Mouse (Mus musculus): Measurements from ENCODE around the gene Mctp1.

Mctp1 gene

DNA sequence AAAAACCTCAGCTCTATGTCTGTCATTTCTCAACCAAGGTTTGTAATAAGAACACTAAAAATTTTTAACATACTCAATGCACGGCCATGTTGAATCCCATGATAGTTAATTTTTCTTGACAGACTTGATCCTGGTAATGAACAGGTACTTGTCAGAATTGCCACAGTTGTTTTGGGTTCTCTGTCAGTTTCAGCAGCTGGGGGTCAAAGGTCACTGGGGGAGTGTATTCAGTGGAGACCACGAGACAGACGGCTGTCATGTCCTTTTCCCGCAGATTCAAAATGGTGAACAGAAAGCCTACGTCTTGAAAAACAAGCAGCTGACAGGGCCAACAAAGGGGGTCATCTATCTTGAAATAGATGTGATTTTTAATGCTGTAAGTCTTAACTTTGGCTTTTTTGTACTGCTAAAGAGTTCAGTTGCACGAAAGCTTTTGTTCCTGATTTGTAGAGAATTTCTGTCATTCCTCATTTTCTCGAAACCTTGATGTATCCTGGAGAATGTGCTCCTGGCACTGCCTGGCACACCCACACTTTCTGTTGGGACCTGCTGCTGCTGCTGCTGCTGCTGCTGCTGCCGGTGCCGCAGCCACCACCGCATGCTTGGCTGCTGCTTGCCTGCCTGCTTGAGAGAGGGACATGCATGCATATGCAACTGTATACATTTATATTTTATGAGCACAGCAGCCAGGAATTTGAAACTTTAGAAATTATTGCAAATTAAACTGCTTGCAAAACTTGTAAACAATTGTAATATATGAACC lies 440.8 kb downstream of the Mctp1 start:
- no peak for DNase-seq (ENCODE audit: low read depth, low spot score)

DNA sequence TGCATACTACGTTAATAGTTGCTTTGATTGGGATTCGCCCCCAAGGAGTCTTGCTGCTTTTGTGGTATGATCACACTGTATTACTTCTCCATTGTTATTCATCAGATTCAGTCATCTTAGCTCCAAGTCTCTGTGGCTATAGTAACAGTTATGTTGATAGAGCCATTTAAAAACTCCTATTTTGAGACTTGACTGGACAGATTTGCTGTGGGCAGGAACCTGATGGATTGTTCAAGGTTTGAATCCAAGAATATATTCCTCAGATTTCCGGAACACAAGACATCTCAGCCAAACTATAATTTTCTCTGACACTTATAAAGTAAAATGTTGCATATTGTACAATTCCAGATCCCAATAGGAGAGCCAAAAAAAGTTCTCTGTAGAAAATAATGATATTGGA lies 443.4 kb downstream of the Mctp1 start:
- no peak for DNase-seq (ENCODE audit: low read depth, low spot score)

DNA sequence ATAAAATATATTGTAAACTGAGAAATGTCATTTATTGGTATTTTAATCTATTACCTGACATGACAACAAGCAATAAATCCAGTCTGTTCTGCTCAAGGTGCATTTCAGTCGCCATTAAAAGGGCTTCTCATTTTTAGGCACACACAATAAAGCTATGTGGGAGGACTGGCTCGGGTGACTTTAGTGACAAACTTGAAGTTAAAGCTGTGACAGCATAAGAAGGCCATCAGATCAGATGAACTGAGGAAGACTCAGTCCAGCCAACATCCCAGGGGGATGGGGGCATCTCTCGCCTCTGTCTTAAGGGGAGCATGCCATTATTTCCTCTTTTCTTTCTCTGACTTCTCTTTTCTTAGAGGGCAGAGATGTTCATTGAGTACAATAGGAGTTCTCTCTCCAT lies 453.7 kb downstream of the Mctp1 start:
- DNase-seq (ENCODE audit: low read depth, low spot score) = no peak

DNA sequence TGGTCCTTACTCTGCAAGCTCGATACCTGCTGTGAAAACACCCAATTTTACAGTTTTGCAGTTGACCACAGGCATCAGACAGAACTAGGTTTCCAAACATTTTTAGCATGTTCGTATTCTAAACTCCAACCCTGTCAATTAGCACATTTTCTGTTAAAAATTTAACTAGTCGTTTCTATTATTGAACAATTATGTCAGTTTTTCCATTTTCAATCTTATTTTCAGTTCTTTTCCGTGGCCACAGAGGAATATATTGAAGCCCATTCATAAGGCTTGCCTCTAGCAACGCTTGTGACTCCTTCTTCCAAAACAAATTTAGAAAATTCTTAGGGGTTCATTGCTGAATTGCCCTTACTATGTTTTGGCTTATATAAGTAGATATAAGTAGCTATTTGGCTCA lies 456.4 kb downstream of the Mctp1 start:
- DNase-seq (ENCODE audit: low read depth, low spot score) = no peak

DNA sequence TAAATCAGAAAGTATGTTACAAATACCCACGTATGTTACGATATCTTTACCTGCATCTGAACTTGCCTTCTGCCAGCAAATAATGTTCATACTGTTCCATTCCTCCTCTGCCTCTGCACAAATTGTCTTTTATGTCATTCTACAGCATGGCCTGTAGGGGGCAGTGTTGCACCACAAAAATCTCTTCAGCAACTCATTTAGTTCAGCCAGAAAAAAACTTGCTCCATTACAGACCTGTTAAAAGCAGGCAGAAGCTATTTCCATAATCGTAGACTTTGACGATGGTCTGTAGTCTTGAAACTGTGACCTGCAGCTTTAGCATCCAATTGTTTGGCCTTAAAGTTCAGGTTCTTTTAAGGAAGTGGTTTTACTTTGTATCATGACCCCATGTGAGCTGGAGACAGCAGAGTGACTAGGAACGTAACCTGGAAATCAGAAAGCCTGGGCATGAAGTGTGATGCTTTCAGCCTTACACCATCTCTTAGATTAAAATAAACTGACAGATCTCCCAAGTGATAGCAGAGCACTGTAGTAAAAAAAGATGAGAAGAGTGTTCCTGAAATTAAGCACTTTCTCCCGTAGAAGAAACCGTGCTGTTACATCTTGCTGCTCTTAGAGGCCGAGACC lies 460.4 kb downstream of the Mctp1 start:
- peak; percentile 65 for DNase-seq (ENCODE audit: low read depth, low spot score)

DNA sequence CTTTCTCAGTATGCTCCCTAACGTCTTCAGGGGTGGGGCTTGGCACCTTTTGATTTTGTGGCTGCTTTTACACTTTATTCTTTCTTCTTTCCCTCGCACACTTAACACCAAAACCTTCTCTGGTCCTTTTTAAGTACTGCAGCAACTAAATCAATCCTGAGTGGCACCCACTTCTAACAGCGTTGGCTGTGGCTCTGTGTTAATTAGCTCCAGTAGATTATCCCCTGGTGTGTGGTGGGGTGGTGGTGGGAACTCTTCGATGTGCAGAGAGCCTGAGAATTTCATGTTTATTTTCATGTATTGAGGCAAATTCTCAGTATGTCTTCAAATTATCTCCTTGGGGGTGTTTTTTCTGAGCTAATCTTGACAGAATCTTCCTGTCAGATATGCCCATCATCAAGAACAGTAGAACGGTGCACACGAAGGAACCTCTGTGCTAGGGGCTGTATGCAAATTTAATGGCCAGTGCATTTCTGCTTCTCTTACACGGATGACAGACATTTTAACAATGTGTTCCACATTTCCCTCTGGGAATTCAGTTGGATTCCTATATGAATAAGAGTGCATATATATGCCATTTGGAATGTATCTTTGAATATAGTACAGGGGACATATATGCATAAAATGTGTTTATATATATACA lies 466.2 kb downstream of the Mctp1 start:
- no peak for DNase-seq (ENCODE audit: low read depth, low spot score)

DNA sequence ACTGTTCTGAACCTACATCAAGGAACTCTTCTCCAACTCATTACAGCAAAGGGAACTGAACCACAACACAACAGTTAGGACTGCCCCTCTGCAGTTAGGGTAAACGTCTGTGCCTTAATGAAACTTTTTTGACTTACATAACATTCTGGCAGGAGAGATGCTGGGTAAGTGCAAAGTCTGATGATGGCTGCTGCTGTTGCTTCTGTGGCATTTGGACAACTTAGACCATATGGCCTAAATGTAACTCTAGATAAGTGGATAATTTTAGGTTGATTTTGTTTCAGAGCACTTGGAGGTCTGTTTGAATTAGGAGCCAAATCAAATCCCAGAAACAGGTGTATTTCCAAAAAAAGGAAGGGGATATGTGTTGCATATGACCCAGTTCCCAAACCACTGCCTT lies 470.0 kb downstream of the Mctp1 start:
- no peak for DNase-seq (ENCODE audit: low read depth, low spot score)

DNA sequence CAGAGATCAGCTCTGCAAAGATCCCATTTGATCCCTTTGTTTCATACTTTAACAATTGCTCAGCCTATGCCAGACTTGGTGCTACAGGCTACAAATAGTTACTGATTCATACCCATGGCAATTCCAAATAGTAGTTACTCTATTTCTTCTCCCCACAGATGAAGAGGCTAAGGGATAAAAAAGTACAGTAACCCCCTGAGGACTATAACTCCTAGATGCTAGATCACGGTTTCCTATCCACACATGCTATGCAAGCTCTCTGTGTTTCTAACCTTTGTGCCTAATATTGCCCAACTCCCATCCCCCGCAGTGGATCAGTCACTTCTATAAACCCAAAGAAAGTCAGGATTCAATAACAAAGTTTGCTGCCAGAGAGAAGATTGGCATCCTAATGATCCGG lies 470.7 kb downstream of the Mctp1 start:
- no peak for DNase-seq (ENCODE audit: low read depth, low spot score)

DNA sequence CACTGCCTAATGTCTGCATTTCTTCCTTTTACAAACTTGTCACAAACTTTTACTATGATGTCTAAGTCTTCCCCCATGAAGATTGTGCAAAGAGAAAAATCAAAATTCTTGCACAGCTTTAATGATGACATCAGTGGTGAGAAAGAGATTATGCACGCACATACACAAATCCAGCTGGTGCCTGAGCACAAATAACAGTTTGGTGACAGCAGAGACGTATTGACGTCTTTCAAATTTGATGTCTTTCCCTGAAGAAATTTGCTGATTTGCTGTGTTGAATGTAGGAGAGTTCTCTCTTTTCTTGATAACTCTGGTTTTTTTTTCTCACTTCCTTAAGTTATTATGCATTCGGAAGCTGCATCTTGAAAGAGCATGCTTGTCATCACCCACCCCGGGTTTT lies 472.7 kb downstream of the Mctp1 start:
- DNase-seq (ENCODE audit: low read depth, low spot score) = no peak

DNA sequence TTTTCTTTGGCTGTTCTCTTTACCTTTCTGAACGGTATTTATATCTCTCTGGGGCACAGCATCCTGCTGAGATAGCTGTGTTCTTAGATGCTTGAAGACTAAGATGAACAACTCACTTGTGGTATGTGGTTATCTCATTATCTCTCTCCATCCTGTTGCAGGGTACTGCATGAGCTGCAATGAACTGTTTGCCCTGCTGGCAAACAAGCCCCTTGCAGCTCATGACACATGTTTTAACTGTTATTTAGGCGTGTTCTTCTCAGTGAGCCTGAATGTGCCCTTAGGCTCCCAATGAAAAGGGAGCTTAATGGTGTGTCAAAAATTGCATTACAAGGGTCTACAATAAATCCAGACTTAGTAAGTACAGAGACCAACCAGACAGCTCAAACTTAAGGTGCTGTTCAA lies 473.7 kb downstream of the Mctp1 start:
- DNase-seq (ENCODE audit: low read depth, low spot score) = peak; percentile 3

DNA sequence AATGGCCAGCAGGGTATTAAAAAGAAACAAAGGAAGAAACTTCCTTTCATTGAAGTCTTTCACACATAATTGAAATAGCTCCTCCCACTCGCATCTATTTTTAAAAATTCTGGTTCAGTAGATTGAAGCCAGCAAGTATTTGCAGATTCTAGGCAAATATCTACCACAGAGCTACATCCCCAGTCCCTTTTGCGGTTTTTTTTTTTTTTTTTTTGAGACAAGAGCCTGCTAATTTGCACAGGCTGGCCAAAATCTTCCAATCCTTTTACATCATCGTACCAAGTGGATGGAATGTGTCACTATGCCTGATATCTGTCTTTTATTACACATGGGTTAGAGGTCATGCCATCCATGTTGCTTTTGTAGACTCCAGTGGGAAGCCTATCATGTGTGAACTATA lies 486.0 kb downstream of the Mctp1 start:
- DNase-seq (ENCODE audit: low read depth, low spot score) = no peak

DNA sequence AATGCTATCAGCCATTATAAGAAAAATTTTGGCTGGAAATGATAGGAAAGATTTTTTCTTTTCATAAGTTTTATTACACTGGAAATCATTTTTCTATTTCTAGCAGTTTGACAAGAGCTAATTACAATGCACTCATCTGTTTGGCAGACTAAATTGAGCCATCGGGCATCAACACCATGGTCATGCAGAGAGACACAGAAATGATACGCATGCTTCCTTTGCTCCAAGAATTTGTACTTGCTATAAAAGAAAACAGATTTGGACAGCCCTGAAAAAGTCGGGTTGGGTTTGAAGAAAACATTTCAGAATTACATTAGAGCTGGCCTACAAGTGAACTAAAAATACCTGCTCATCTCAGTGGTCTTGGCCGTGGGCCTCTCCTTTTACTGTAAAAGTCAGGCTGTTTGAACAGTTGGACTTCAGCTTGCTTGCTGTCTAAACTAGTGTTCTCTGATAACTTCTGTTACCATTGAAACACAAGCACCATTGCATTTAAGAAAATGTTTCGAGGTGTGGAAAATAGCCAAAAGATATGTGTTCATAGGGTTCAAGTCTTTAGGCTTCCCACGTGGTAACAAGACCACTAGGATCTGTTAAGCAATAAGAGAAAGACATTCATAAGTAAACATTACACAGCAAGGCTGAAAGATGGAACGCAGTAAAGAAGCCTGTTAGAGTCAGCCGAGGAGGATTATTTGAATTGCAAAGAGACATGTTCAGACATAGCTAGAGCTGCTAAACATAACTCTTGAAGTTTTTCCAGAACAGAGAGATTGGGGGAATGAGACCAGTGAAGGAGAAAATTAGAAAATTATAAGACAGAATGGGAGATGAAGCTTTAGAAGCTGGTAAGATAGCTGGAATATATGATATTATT lies 493.8 kb downstream of the Mctp1 start:
- no peak for DNase-seq (ENCODE audit: low read depth, low spot score)

DNA sequence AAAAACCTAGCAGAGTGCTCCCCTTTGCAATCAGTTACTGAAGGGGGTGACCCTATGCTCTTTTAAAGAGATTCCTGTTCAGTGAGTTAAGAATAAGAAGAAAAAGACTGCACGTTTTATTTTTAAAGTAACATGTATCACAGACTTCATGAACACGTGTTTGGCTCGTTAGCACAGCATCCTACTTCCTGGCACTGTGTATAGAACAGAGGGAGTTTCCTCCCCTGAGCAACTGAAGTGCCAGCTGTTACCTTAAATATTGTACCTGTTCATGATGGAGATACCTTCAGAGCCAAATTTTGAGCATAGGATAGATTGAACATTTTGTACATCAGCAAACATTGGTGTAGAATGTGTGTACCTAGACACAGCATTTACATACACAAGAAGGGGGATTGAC lies 494.7 kb downstream of the Mctp1 start:
- no peak for DNase-seq (ENCODE audit: low read depth, low spot score)

DNA sequence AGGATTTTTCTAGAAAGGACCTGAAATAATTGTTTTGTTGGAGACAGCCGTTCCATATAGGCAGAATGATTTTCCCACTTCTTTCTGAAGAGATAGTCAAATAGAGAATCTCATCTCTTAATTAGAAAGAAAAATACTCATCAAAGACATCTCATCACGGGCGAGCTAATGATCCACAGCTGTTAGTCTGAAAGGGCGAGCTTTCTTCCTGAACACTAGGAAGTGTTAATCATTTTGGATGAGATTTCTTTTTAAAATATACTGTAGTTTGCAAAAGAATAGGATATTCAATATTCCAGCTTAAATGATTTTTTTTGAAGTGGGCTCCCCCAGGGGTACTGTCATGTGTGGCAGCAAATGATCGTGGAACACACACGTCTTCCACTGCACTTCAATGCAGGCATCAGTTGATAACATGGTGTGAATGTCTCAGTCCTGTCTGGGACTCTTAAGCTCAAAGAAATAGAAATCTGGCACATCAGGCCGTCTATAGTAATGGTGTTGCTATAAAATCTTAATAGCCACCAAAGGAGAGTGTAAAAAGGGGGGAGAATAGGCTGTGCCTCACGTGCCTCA lies 500.3 kb downstream of the Mctp1 start:
- no peak for DNase-seq (ENCODE audit: low read depth, low spot score)

DNA sequence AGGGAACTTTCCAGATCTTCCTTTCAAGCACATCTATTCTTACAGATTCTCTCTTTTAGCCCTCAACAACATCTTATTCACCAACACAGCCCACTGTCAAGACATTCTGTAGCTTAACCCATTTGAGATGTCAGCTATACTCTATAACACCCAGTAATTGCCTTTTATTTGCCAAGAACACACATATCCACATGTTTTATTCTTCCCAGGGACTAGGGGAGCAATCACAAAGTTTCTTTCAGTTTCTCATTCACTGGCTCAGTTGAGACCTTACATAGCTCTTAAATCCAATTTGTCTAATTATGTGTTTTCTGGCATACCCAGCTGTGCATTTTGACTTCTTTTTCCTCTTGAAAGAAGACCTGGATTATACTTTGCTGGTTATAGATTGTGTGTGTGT lies 508.7 kb downstream of the Mctp1 start:
- DNase-seq (ENCODE audit: low read depth, low spot score) = no peak

DNA sequence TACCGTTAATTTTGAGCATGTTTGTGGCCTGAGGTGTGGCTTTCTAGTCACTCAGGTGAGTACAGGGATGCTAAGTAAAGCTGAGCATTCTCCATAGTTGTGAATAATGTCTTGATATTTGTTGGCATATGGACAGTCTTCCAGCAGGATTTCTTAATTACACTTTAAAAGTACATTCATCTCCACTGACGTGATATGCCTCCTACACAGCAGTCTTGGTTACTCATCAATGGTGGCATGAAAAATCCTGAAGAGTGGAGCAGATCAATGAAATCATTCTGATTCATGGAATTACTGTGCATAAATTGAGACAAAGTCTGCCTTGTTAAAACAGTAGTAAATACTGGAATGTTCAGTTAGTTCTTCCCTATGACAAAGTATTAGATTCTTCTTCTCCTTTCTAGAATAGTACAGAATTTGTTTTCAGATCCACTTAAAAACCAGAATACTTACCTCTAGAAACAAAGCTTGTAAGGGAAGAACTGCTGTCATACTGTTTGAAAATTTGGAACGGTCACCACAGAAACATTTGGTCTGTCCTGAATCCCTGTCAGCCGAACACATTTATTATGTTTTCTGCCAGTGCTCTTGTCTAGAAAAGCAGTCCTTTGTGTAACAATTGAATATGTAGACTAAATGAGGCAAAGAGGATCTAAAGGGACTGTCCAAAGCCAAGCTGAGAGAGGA lies 511.6 kb downstream of the Mctp1 start:
- no peak for DNase-seq (ENCODE audit: low read depth, low spot score)

DNA sequence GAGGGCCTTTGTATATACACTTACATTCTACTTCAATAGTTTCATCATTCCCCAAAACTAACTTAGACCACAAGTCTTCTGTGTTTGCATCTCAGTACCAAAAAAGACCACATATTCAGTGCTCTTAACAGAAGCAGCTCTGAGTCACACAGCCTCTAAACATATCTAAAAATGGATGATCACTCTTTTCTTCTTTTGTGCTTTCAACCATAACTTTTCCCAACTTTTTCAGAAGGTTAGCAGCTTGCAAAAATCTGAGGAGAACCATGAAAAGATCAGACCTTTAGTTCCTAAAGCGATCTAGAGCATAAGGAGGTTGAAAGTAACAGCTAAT lies 512.1 kb downstream of the Mctp1 start:
- DNase-seq (ENCODE audit: low read depth, low spot score) = no peak

DNA sequence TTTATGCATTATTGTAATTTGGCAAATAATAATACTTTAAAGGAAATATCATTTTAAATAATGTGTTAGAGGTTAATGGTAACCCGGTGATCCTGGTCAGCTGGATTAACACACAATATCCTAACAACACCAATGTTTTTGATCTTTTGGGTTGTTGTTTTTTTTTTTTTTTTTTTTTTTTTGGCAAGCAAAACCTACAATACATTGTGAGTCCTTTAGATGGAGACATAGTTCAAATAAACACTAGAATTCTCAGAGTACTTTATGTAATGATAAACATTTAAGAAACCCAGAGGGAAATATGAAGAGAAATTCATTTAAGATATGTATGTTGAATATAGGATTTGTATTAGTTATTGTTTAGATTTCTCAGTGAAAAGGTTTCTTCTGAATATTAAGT lies 534.0 kb downstream of the Mctp1 start:
- DNase-seq (ENCODE audit: low read depth, low spot score) = no peak

DNA sequence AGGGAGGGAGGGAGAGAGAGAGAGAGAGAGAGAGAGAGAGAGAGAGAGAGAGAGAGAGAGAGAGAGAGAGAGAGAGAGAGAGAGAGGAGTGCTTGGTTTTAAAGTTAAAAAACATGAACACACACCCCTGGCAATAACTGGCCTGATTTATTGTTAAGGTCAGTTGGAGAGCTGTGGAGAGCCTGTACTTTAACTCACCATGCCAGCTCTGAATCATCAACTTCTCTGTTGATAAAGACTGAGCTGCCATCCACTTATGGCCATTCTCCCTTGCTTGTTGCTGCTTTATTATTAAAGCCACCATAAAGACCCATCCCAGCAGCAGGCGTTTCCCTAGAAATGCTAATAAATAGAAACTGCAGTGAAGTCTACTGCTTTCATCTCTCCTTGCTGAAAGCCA lies 542.5 kb downstream of the Mctp1 start:
- no peak for DNase-seq (ENCODE audit: low read depth, low spot score)

DNA sequence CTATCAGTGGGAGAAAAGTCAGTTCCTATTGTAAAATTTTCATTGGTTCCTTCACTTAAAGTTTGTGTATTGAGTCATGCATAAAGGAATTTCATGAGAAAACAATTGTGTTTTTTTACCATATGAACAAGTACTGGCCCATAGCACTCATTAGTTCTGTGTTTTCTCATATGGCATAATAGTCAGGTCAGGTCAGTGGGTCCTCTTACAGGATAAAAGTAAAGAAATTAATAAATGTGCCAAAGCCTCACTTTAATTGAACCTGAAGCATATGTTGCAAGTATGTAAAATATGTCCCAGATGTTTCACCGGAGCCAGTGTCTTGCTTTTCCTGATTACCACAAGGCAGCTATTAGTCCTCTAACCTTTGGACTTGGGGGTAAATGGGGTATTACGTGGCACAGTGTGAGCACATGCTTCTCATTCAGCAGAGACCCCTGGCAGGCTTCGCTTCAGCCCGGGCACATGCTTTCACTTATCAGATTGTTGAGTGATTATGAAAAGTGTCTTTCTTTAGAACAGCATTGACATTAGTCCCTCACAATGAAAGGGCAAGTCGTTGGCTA lies 543.6 kb downstream of the Mctp1 start:
- no peak for DNase-seq (ENCODE audit: low read depth, low spot score)

DNA sequence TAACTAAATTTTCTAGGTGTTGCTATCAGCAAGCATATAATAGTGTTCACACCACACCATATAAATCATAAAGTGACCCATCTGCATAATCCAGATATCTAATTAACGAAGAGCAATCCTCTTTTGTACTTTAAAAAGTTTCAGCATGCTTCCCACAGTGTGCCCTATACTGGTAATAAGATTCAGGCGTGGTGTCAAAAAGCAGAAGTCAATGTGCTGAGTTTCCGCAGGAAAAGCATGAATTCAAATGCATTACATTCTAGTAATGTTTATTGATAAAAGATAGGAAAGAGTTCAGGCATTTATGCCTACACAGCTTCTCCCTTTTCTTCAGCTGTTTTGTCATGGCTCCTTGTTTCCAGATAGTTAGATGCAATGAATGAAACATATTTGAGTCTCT lies 544.8 kb downstream of the Mctp1 start:
- no peak for DNase-seq (ENCODE audit: low read depth, low spot score)

Measured in CD4-positive, CD25-positive, alpha-beta regulatory T cell, adult 2 months (primary cell).